Mouse (Mus musculus) left cerebral cortex, postnatal 36 days (tissue): ENCODE measurements at regions not wholly inside any gene's neighbourhood (a gene's known extent, or its start where the extent isn't known, plus 50 kb on each side); places are given as distances from the start of the nearest gene placed in this dataset.

Source experiments
- DNase-seq, 2 experiments: peaks; one replicate each; pipeline ENCODE4 v3.0.0; 2021 to 2022; ENCODE audit warnings: low spot score in 2 of 2, mixed read lengths in 1 of 2
- intact Hi-C: fragments of 180-260 bp; cut with DNase I; formaldehyde crosslinking; loops from one replicate; pipeline ENCODE4 v1.15.1; 2025

DNA sequence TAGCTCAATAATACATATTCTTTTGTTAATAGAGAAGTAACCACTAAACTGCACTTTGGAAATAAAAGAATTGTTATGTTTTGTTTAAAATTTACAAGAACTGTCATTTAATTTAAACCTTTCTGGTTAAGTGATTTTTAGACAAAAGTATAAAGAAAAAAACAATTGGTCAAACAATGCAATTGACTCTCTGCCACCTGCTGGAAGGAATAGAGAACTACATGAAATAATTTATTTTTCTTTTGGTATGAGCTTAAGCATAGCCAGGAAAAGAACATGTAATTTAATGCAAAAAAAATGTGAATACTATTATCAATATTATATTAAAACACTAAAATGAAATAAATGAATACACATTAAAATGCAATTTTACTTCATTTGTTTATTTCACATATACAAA is 465.5 kb upstream of the Pcdh10 start:
- intact Hi-C loops = loop anchor here (5.0 to 10.0 kb wide), 2 partner anchors 1130 to 1708 kb away; no protein-coding TSS in a partner anchor
- DNase-seq = no peak

- intact Hi-C loops = loop anchor here (5.0 to 10.0 kb wide), 2 partner anchors 1132 to 1710 kb away; no protein-coding TSS in a partner anchor
Observed at GRCm38 (mm10) chr3:44914321-44914720, 463.9 kb upstream of the Pcdh10 start.

More at GRCm38 (mm10) chr3:44914321-44914720, 463.9 kb upstream of the Pcdh10 start:
- DNase-seq = no peak
